Mouse (Mus musculus): ENCODE data around the gene Gm20683. TPM values are rescaled to one million over a fixed set of nuclear protein-coding genes. Genes with fewer than 3 reads are reported as not detected.
A peak's percentile ranks its signal among the peaks of the same experiment; 100 is the strongest.

Gene Gm20683
- polyA plus RNA-seq (2016; fragmentation: Nextera tagmentation; extraction: Ambion mirVana), result 3.9 TPM in 2 replicates

DNA sequence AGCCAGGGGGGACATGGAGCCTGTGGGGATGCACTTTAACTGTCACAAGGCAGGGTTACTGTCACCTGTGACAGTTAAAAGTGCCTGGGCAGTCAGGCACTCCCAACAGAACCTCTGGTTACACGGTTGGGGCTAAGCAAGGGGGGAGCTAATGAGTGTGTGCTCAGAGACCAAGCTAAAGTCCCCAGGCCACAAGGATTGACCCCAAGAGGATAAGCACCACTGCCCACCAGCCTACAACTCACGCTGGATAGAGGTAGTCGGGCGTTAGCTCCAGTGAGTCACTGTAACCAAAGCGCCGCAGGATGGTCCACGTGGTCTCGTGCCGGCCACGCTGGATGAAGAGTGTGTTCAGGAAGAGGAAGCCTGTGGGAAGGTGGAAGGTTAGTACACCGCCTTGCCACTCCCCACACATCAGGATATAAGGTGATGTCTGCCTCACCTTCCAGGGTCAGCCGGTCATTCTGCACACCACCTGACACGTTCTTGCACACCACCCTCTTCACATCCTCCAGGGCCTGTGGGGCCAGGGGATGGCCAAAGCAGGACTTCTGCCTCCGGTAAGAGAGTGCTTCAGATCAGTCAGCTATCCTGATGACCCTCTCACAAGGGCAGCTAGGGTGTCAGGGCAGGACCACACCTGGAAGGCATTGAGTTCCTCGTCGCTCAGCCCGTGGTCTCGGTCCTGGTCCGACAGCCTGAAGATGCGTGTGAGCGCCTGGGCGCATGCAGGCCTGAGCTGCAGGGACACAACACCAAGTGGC is at the start of gene Gm20683:
Gene Gm20683, minus strand, starts transcription at position 647 of the 764 bp plus-strand sequence.
- ATAC-seq (ENCODE audit: low FRiP score), result no peak
- Histone ChIP-seq H3K27me3 (no peaks in the 10 kb centered on the region), H3K27ac (no peak within 1 kb of the TSS), H3K9ac (no peak within 1 kb of the TSS), H3K4me3 (no peak within 1 kb of the TSS), H3K36me3 (peaks cover 56% of the 10 kb centered on the region), H3K9me3 (replicated peaks) (no peaks in the 10 kb centered on the region), H3K4me2 (replicated peaks) (no peak within 1 kb of the TSS), H3K4me1 (peaks cover 44% of the 10 kb centered on the region)
- 95% methylated on average over 22 of the region's 22 CpGs for WGBS

GRCm38 (mm10) chr17:25888837-25889236 is 47.3 kb upstream of the Gm20683 start:
- H3K36me3 ChIP-seq, result peaks cover 36% of the 10 kb centered on the region
- H3K27ac ChIP-seq, result no peak overlapping the region
- ATAC-seq (ENCODE audit: low FRiP score), result no peak
- no peak overlapping the region for H3K4me3 ChIP-seq
- H3K9ac ChIP-seq, result no peak overlapping the region
- WGBS, result 90% methylated on average over 3 of the region's 3 CpGs
- no peak overlapping the region for H3K4me2 ChIP-seq (replicated peaks)
- no peaks in the 10 kb centered on the region for H3K27me3 ChIP-seq
- no peaks in the 10 kb centered on the region for H3K9me3 ChIP-seq (replicated peaks)
- no peaks in the 10 kb centered on the region for H3K4me1 ChIP-seq

DNA sequence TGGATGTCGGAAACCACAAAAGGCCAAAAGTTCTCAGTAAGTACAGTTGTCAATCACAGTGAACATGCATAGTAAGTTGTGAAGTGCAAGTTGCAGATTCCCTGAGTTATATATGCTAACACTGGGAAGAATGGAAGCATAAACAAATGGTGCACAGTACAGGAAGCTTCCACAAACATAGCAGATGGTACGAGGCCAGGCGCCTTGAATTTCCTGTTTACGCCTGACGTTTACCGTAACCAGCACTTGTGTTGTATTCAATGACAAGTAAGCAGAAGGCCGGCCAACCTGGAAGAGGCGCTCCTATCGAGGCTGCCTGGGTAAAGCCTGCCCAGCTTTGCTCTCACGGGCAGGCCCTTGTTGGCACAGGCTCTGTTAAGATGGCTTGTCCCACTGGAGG is 45.9 kb upstream of the Gm20683 start:
- H3K9ac ChIP-seq, result no peak overlapping the region
- H3K4me2 ChIP-seq (replicated peaks), result no peak overlapping the region
- H3K36me3 ChIP-seq, result peaks cover 50% of the 10 kb centered on the region
- H3K9me3 ChIP-seq (replicated peaks), result no peaks in the 10 kb centered on the region
- no peak overlapping the region for H3K4me3 ChIP-seq
- 93% methylated on average over 10 of the region's 10 CpGs for WGBS
- no peaks in the 10 kb centered on the region for H3K27me3 ChIP-seq
- ATAC-seq (ENCODE audit: low FRiP score), result no peak
- no peak overlapping the region for H3K27ac ChIP-seq
- H3K4me1 ChIP-seq, result 0 out of 2 replicates have a peak, but pooled peaks cover under 1% of the 10 kb centered on the region

GRCm38 (mm10) chr17:25886806-25887205 is 45.2 kb upstream of the Gm20683 start:
- Histone ChIP-seq H3K9ac (no peak overlapping the region), H3K27ac (no peak overlapping the region), H3K27me3 (no peaks in the 10 kb centered on the region), H3K4me3 (no peak overlapping the region), H3K9me3 (replicated peaks) (no peaks in the 10 kb centered on the region), H3K36me3 (peaks cover 54% of the 10 kb centered on the region), H3K4me2 (replicated peaks) (no peak overlapping the region), H3K4me1 (peaks cover 5% of the 10 kb centered on the region)
- ATAC-seq (ENCODE audit: low FRiP score), result no peak

DNA sequence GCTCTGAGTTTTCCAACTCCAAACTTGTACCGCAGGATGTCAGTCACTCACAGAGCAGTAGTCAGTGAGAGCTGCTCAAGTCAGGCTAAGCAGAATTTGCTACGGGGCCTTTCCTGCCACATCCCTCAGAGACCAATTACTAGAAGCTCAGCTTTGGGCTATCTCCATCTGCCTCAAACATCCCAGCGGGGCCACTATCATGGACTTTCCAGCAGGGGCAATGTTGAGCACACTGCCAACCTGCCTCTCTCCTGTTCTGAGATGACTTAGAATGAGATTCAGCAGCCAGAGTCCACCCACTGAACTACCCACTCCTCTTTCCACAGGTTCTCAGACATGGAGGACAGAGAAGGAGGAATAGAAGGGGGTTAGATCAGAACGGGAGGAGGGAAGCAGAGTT is 44.1 kb upstream of the Gm20683 start:
- H3K9ac ChIP-seq, result no peak overlapping the region
- H3K4me3 ChIP-seq, result no peak overlapping the region
- WGBS, result 61% methylated on average over 4 of the region's 4 CpGs
- H3K36me3 ChIP-seq, result peaks cover 56% of the 10 kb centered on the region
- H3K9me3 ChIP-seq (replicated peaks), result no peaks in the 10 kb centered on the region
- no peaks in the 10 kb centered on the region for H3K27me3 ChIP-seq
- H3K27ac ChIP-seq, result no peak overlapping the region
- H3K4me2 ChIP-seq (replicated peaks), result no peak overlapping the region
- H3K4me1 ChIP-seq, result peaks cover 17% of the 10 kb centered on the region
- no peak for ATAC-seq (ENCODE audit: low FRiP score)

DNA sequence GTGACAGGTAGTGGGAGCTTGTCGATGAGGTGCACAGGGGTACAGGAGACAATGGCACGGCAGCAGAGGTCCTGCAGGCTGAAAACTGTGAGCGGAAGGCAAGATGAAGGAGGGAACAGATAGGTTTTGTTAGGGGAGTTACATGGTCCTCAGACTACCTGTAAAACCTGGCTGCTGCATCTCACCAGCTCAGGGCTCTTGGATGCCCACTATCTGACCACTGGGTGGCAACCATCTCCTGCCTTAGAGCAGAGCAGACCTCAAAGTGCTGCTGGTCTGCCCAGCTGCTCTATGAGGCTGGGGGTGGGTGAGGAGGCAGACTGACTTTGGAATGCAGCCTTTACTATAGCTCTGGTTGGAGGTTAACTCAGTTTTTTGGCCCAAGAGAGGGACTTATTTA is 42.3 kb upstream of the Gm20683 start:
- Histone ChIP-seq H3K4me3 (no peak overlapping the region), H3K27ac (no peak overlapping the region), H3K9me3 (replicated peaks) (no peaks in the 10 kb centered on the region), H3K4me2 (replicated peaks) (no peak overlapping the region), H3K9ac (no peak overlapping the region), H3K36me3 (peaks cover 52% of the 10 kb centered on the region), H3K4me1 (peaks cover 23% of the 10 kb centered on the region), H3K27me3 (no peaks in the 10 kb centered on the region)
- 96% methylated on average over 3 of the region's 3 CpGs for WGBS
- ATAC-seq (ENCODE audit: low FRiP score), result no peak

GRCm38 (mm10) chr17:25883268-25883667 is 41.7 kb upstream of the Gm20683 start:
- Histone ChIP-seq H3K4me3 (no peak overlapping the region), H3K4me2 (replicated peaks) (no peak overlapping the region), H3K9ac (no peak overlapping the region), H3K4me1 (peaks cover 23% of the 10 kb centered on the region), H3K27me3 (no peaks in the 10 kb centered on the region), H3K27ac (no peak overlapping the region), H3K36me3 (peaks cover 53% of the 10 kb centered on the region), H3K9me3 (replicated peaks) (no peaks in the 10 kb centered on the region)
- no peak for ATAC-seq (ENCODE audit: low FRiP score)
- 80% methylated on average over 8 of the region's 8 CpGs for WGBS

DNA sequence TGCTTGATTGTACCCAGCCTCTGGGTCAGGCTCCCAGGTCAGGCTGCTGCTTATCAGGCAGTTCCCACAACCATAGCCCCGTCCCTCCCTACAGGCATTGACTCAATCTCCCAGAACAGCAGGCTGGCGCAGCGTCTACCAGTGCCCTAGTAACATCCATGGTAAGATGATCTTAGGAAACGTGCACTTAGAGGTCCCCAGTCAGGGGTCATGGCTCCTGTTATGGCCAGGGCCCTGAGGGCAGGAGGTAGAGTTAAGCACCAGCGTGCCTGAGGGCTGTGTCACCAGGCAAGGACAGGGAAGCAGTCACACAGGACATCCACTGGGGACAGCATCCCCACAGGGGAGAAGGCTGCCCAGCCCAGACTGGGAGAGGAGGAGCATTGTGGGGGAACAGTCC is 40.7 kb upstream of the Gm20683 start:
- 29% methylated on average over 5 of the region's 5 CpGs for WGBS
- no peak overlapping the region for H3K27ac ChIP-seq
- no peak overlapping the region for H3K4me3 ChIP-seq
- no peak overlapping the region for H3K9ac ChIP-seq
- no peaks in the 10 kb centered on the region for H3K9me3 ChIP-seq (replicated peaks)
- H3K27me3 ChIP-seq, result no peaks in the 10 kb centered on the region
- peaks cover 23% of the 10 kb centered on the region for H3K4me1 ChIP-seq
- peaks cover 51% of the 10 kb centered on the region for H3K36me3 ChIP-seq
- ATAC-seq (ENCODE audit: low FRiP score), result no peak
- H3K4me2 ChIP-seq (replicated peaks), result no peak overlapping the region

GRCm38 (mm10) chr17:25881691-25882090 is 40.1 kb upstream of the Gm20683 start:
- H3K4me2 ChIP-seq (replicated peaks), result no peak overlapping the region
- peaks cover 28% of the 10 kb centered on the region for H3K4me1 ChIP-seq
- no peaks in the 10 kb centered on the region for H3K9me3 ChIP-seq (replicated peaks)
- H3K4me3 ChIP-seq, result no peak overlapping the region
- H3K9ac ChIP-seq, result peak overlapping the region; percentile 51
- 14% methylated on average over 4 of the region's 4 CpGs for WGBS
- no peak for ATAC-seq (ENCODE audit: low FRiP score)
- no peaks in the 10 kb centered on the region for H3K27me3 ChIP-seq
- H3K36me3 ChIP-seq, result peaks cover 48% of the 10 kb centered on the region
- H3K27ac ChIP-seq, result peak overlapping the region; percentile 80

DNA sequence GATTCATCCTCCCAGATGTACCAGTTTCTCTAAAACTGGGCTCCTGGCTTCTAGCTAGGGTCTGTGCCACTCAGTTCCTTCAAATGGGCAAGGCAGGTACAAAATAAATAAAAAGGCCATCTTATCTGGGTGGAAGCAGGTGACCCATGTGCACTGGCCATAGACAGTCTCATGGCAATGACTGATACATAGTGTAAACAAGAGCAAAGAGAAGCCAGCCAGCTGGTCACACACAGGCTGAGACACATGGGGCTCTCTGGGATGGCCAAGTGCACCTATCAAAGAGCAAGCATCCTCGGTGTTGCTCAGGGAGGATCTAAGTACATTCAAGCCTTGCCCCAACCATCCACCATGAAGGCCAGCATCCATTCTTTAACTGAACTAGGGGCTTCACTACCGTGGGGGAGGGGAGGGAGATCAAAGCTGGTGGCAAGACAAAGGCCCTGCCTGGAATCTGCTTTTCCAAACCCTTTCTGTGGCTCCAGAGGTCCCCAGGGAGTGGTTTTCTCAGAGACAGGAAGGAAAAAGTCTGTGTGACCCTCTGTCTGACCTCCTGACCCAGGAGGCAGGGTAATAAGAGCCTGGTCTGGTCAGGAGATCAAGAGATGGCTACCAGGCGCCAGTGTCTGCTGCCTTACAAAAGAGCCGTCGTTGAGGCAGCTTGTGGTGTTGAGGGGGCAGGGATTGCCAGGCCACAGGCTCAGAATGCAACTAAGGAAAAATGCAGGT is 39.5 kb upstream of the Gm20683 start:
- Histone ChIP-seq H3K36me3 (peaks cover 48% of the 10 kb centered on the region), H3K4me2 (replicated peaks) (no peak overlapping the region), H3K27me3 (no peaks in the 10 kb centered on the region), H3K9me3 (replicated peaks) (no peaks in the 10 kb centered on the region), H3K27ac (peak overlapping the region; percentile 80), H3K4me1 (peaks cover 34% of the 10 kb centered on the region), H3K4me3 (no peak overlapping the region), H3K9ac (peak overlapping the region; percentile 51)
- no peak for ATAC-seq (ENCODE audit: low FRiP score)
- WGBS, result 3% methylated on average over 5 of the region's 5 CpGs

- Histone ChIP-seq H3K4me3 (no peak within 1 kb of the TSS), H3K9ac (peak within 1 kb of the TSS; percentile 51), H3K36me3 (peaks cover 48% of the 10 kb centered on the region), H3K4me2 (replicated peaks) (no peak within 1 kb of the TSS), H3K27me3 (no peaks in the 10 kb centered on the region), H3K4me1 (peaks cover 39% of the 10 kb centered on the region), H3K27ac (peak within 1 kb of the TSS; percentile 80), H3K9me3 (replicated peaks) (no peaks in the 10 kb centered on the region)
- no peak for ATAC-seq (ENCODE audit: low FRiP score)
- WGBS, result 26% methylated on average over 5 of the region's 5 CpGs
These were observed 38.8 kb upstream of the Gm20683 start, which contains the start of gene Wfikkn1 for GRCm38 (mm10) chr17:25880196-25880910. TSS of gene Wfikkn1 (minus strand) at chr17:25880858.

DNA sequence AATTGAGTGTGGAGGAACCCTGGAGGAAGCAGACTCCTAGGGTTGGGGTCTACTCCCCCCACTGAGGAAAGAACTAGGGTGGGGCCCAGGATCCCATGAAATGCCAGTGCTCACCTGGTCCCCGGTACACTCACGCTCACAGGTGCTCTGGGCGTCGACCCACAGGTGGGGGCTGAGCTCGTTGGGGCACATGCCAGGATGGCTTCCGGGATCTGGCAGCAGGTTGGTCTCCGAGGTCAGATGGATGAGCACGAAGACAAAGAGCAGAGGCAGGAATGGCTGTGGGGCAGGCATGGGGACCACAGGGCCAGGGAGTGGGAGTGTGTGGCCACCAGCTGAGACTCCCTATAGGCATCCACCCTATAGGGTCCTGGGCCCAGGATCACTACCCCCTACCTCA is 38.2 kb upstream of the Gm20683 start:
- no peak overlapping the region for H3K4me2 ChIP-seq (replicated peaks)
- H3K4me3 ChIP-seq, result no peak overlapping the region
- WGBS, result 71% methylated on average over 8 of the region's 8 CpGs
- H3K27ac ChIP-seq, result no peak overlapping the region
- ATAC-seq (ENCODE audit: low FRiP score), result no peak
- no peak overlapping the region for H3K9ac ChIP-seq
- no peaks in the 10 kb centered on the region for H3K9me3 ChIP-seq (replicated peaks)
- H3K27me3 ChIP-seq, result no peaks in the 10 kb centered on the region
- peaks cover 39% of the 10 kb centered on the region for H3K4me1 ChIP-seq
- H3K36me3 ChIP-seq, result peaks cover 44% of the 10 kb centered on the region

Data from hindbrain, embryonic 12.5 days (tissue).